Mouse (Mus musculus): Measurements from ENCODE around the gene Olfr292.

Gene Olfr292

GRCm38 (mm10) chr7:86688030-86688429 lies at the start of gene Olfr292:
Olfr292 (plus strand) TSS chr7:86688330.
- DNase-seq (ENCODE audit: low read depth, low spot score), result no peak
- Histone ChIP-seq H3K36me3 (ENCODE audit: control insufficient read depth, insufficient read depth, low read length, poor library complexity, severe bottlenecking) (no peaks in the 10 kb centered on the region), H3K27me3 (ENCODE audit: control insufficient read depth, insufficient read depth, low read length, poor library complexity, severe bottlenecking) (no peaks in the 10 kb centered on the region)

GRCm38 (mm10) chr7:86648761-86649160 lies 39.4 kb upstream of the Olfr292 start, which contains the start of gene Olfr293:
Olfr293 (plus strand) TSS chr7:86649061.
- H3K27me3 ChIP-seq (ENCODE audit: control insufficient read depth, insufficient read depth, low read length, poor library complexity, severe bottlenecking), result no peaks in the 10 kb centered on the region
- no peaks in the 10 kb centered on the region for H3K36me3 ChIP-seq (ENCODE audit: control insufficient read depth, insufficient read depth, low read length, poor library complexity, severe bottlenecking)
- no peak for DNase-seq (ENCODE audit: low read depth, low spot score)

GRCm38 (mm10) chr7:86725013-86725412 lies 36.9 kb downstream of the Olfr292 start:
- Histone ChIP-seq H3K36me3 (ENCODE audit: control insufficient read depth, insufficient read depth, low read length, poor library complexity, severe bottlenecking) (no peaks in the 10 kb centered on the region), H3K27me3 (ENCODE audit: control insufficient read depth, insufficient read depth, low read length, poor library complexity, severe bottlenecking) (no peaks in the 10 kb centered on the region)
- DNase-seq (ENCODE audit: low read depth, low spot score), result no peak
